Mouse (Mus musculus) urinary bladder, postnatal 36 days (tissue): Measurements from ENCODE around the gene Supt3.

ENCODE experiments used
- DNase-seq, 2 experiments: peaks; one replicate each; pipeline ENCODE4 v3.0.0; 2022; ENCODE audit warnings: low spot score in 2 of 2, mixed read lengths in 1 of 2

Gene Supt3

GRCm38 (mm10) chr17:45054526-45054925 is 277.6 kb downstream of the Supt3 start:
- DNase-seq, result no peak

GRCm38 (mm10) chr17:45056894-45057293 is 279.9 kb downstream of the Supt3 start:
- DNase-seq, result no peak

- DNase-seq, result no peak
Observed at GRCm38 (mm10) chr17:45057780-45058179, 280.8 kb downstream of the Supt3 start.

- no peak for DNase-seq
Observed at GRCm38 (mm10) chr17:45058566-45059363, 281.8 kb downstream of the Supt3 start.

- DNase-seq, result no peak
Observed at GRCm38 (mm10) chr17:45063776-45064175, 286.8 kb downstream of the Supt3 start.

GRCm38 (mm10) chr17:45065465-45065864 is 288.5 kb downstream of the Supt3 start:
- DNase-seq, result no peak

- no peak for DNase-seq
Observed at GRCm38 (mm10) chr17:45067441-45067840, 290.5 kb downstream of the Supt3 start.

- DNase-seq, result no peak
Observed at GRCm38 (mm10) chr17:45068321-45068720, 291.4 kb downstream of the Supt3 start.

- DNase-seq, result no peak
Observed at GRCm38 (mm10) chr17:45072495-45073347, 295.8 kb downstream of the Supt3 start.

- no peak for DNase-seq
Observed at GRCm38 (mm10) chr17:45073348-45073634, 296.3 kb downstream of the Supt3 start.

GRCm38 (mm10) chr17:45073779-45074178 is 296.8 kb downstream of the Supt3 start:
- no peak for DNase-seq

- DNase-seq, result no peak
Observed at GRCm38 (mm10) chr17:45076951-45077350, 300.0 kb downstream of the Supt3 start.

GRCm38 (mm10) chr17:45077921-45078640 is 301.1 kb downstream of the Supt3 start:
- no peak for DNase-seq

- no peak for DNase-seq
Observed at GRCm38 (mm10) chr17:45081521-45081920, 304.6 kb downstream of the Supt3 start.

- no peak for DNase-seq
Observed at GRCm38 (mm10) chr17:45081955-45082475, 305.1 kb downstream of the Supt3 start.

GRCm38 (mm10) chr17:45086361-45086760 is 309.4 kb downstream of the Supt3 start:
- no peak for DNase-seq

- peak; percentile 37 to 52 for DNase-seq
Observed at GRCm38 (mm10) chr17:45087022-45087421, 310.1 kb downstream of the Supt3 start.

- no peak for DNase-seq
Observed at GRCm38 (mm10) chr17:45101064-45101463, 324.1 kb downstream of the Supt3 start.

GRCm38 (mm10) chr17:45115386-45115785 is 338.4 kb downstream of the Supt3 start:
- DNase-seq, result no peak

GRCm38 (mm10) chr17:45118565-45119471 is 341.9 kb downstream of the Supt3 start:
- no peak for DNase-seq

- DNase-seq, result no peak
Observed at GRCm38 (mm10) chr17:45119609-45120201, 342.8 kb downstream of the Supt3 start.
